Mouse (Mus musculus): ENCODE data around the gene Slc15a4.

- no peak for TF ChIP-seq CTCF (IDR thresholded peaks at IDR 0.05)
- peak; percentile 92 for TF ChIP-seq EP300 (IDR thresholded peaks at IDR 0.05)
Measured at GRCm38 (mm10) chr5:127616884-127617635, 15.6 kb downstream of the Slc15a4 start.

Data from lung, postnatal 0 days (tissue).